Comparison of ENCODE assay signal across 15 mouse cellular contexts in the genomic region with DNA sequence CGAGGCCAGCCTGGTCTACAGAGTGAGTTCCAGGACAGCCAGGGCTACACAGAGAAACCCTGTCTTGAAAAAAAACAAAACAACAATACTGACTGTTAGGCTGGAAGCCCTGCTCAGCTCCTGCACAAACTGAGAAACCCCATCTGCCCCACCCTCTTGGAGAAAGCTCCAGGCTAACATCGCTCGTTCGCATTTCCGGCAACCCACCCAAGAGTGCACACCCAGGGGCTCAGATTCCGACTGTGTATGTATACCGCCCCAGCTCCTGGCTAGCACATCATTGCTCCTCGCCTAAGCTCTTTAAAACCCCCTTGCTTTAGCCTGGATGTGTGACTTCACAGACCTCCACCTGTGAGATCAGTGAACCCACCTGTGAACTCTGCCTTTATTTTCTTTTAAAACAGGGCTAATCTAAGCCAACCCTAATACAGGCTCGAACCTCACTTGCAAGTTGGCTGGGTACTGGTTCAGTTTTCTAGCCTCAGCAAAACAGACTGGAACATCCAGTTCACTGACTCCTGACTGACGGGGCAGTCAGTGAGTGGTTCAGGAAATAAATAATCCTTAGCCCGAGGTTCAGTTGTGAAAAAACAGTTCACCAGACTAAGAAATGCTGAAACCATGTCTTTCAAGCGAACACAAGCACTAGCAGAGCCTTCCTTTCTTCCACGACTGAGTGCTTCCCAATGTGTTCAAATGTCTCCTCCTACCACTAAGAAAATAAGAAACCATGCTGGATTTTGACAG. TPM values are rescaled to one million over a fixed set of nuclear protein-coding genes. Genes with fewer than 3 reads are reported as not detected.
A peak's percentile ranks its signal among the peaks of the same experiment; 100 is the strongest.
DNase-seq lines count a peak whose midpoint lies in the region; ATAC-seq and TF ChIP-seq lines count a peak whose summit lies in the region.
"Had no signal": no experiment of that assay in that cellular context is flagged by ENCODE, and none has a peak within 500 bp of the region (broad histone marks: within the 10 kb centered on the region; RNA-seq: fewer than 3 reads in every experiment).

No protein-coding gene starts in this region.

- H3K36me3 ChIP-seq in megakaryocyte, embryonic 14.5 days (replicated peaks; ENCODE audit: low read length): peaks cover 89% of the 10 kb centered on the region
- H3K36me3 ChIP-seq in kidney, embryonic 14.5 days (ENCODE audit: control insufficient read depth, insufficient read depth, low read length): no peaks in the 10 kb centered on the region; the same call in 1 of the 2 replicates
- peaks cover 63% of the 10 kb centered on the region for H3K36me3 ChIP-seq in liver, embryonic 15.5 days (replicated peaks)
- H3K36me3 ChIP-seq: hindbrain, embryonic 12.5 days had no signal

- no peak overlapping the region for H3K4me3 ChIP-seq in gastrocnemius, adult 2 months
- H3K4me3 ChIP-seq in megakaryocyte, embryonic 14.5 days (replicated peaks): peak overlapping the region; percentile 1
- no peak overlapping the region for H3K4me3 ChIP-seq in kidney, embryonic 14.5 days (ENCODE audit: low read length)
- no peak overlapping the region for H3K4me3 ChIP-seq in liver, embryonic 15.5 days (replicated peaks)
- H3K4me3 ChIP-seq: heart, embryonic 13.5 days; hindbrain, embryonic 12.5 days had no signal

- peaks cover 94% of the 10 kb centered on the region for H3K4me1 ChIP-seq in megakaryocyte, embryonic 14.5 days
- H3K4me1 ChIP-seq in kidney, embryonic 14.5 days (ENCODE audit: control insufficient read depth, insufficient read depth, low read length): no peaks in the 10 kb centered on the region
- peaks cover 67% of the 10 kb centered on the region for H3K4me1 ChIP-seq in liver, embryonic 15.5 days (replicated peaks)
- H3K4me1 ChIP-seq: hindbrain, embryonic 12.5 days had no signal

- no peak overlapping the region for H3K4me2 ChIP-seq in kidney, embryonic 14.5 days (replicated peaks; ENCODE audit: low read depth, low read length)
- no peak overlapping the region for H3K4me2 ChIP-seq in liver, embryonic 15.5 days
- H3K4me2 ChIP-seq: heart, embryonic 13.5 days; hindbrain, embryonic 12.5 days; lung, embryonic 14.5 days had no signal

- H3K9ac ChIP-seq in kidney, embryonic 14.5 days (ENCODE audit: low read depth, low read length): no peak overlapping the region
- H3K9ac ChIP-seq in liver, embryonic 15.5 days: no peak overlapping the region
- H3K9ac ChIP-seq: heart, embryonic 13.5 days; hindbrain, embryonic 12.5 days; lung, embryonic 14.5 days had no signal

- intact Hi-C loops in gastrocnemius, adult 2 months (cut with DNase I): no loop called here

- H3K27ac ChIP-seq in gastrocnemius, adult 2 months: peak overlapping the region; percentile 63
- no peak overlapping the region; the same call in 1 of the 2 replicates for H3K27ac ChIP-seq in kidney, embryonic 14.5 days (ENCODE audit: low read depth, low read length)
- peak overlapping the region; percentile 51 for H3K27ac ChIP-seq in liver, embryonic 15.5 days (replicated peaks)
- H3K27ac ChIP-seq: hindbrain, embryonic 12.5 days had no signal

- WGBS in kidney, embryonic 14.5 days: 56% methylated on average over 13 of the region's 13 CpGs
- 79% methylated on average over 13 of the region's 13 CpGs for WGBS in liver, embryonic 15.5 days (ENCODE audit: insufficient replicate concordance)

- no peak for ATAC-seq in megakaryocyte, adult 5-6 weeks (ENCODE audit: poor library complexity, severe bottlenecking)
- 0 out of 2 replicates have a peak, but pooled peaks have one; percentile 44 for ATAC-seq in kidney, embryonic 14.5 days (ENCODE audit: low FRiP score, low TSS enrichment)
- no peak for ATAC-seq in liver, embryonic 15.5 days (ENCODE audit: insufficient read depth)

- no peaks in the 10 kb centered on the region for H3K27me3 ChIP-seq in megakaryocyte, embryonic 14.5 days (replicated peaks)
- H3K27me3 ChIP-seq in kidney, embryonic 14.5 days (ENCODE audit: control insufficient read depth, insufficient read depth, low read length): no peaks in the 10 kb centered on the region
- no peaks in the 10 kb centered on the region for H3K27me3 ChIP-seq in liver, embryonic 15.5 days
- H3K27me3 ChIP-seq: heart, embryonic 13.5 days; hindbrain, embryonic 12.5 days had no signal

- DNase-seq in gastrocnemius, adult 2 months: no peak
- no peak for DNase-seq in gastrocnemius, postnatal 10 days
- no peak for DNase-seq in adrenal gland, adult 2 months
- no peak for DNase-seq in thymus, postnatal 36 days
- DNase-seq: cerebellum, adult 11-12 months; gastrocnemius, postnatal 36 days; retina, postnatal 1 day; thymus, postnatal 14 days had no signal

- TF ChIP-seq CTCF in gastrocnemius, adult 2 months (IDR thresholded peaks at IDR 0.05): no peak

- H3K9me3 ChIP-seq in megakaryocyte, embryonic 14.5 days: no peaks in the 10 kb centered on the region
- H3K9me3 ChIP-seq in kidney, embryonic 14.5 days (ENCODE audit: control insufficient read depth, low read length): no peaks in the 10 kb centered on the region
- H3K9me3 ChIP-seq in liver, embryonic 15.5 days (replicated peaks): no peaks in the 10 kb centered on the region
- H3K9me3 ChIP-seq: heart, embryonic 13.5 days; hindbrain, embryonic 12.5 days had no signal

RNA-seq across cellular contexts. Expression of a gene that starts 24.0 kb away (rescaled TPM):
- total RNA-seq in gastrocnemius, adult 2 months (2021): 10 to 100 TPM; 30.5 to 42.2 TPM
- 10 to 100 TPM; 52.0 to 58.6 TPM for total RNA-seq in gastrocnemius, postnatal 10 days (2021)
- polyA plus RNA-seq in megakaryocyte, embryonic 14.5 days (2012; ENCODE audit: insufficient read depth, low replicate concordance): 43.8 and 101 TPM in 2 replicates
- 75.4 and 79.4 TPM in 2 replicates for total RNA-seq in megakaryocyte, adult 5-6 weeks (2015)
- 46.4 and 57.4 TPM in 2 replicates for total RNA-seq in megakaryocyte, adult 5-6 weeks (2017)
- polyA plus RNA-seq in kidney, embryonic 14.5 days (2014; fragmentation: Nextera tagmentation; extraction: Ambion mirVana): 36.0 and 45.8 TPM in 2 replicates
- 33.6 and 34.8 TPM in 2 replicates for polyA plus RNA-seq in liver, embryonic 15.5 days (2015; fragmentation: Nextera tagmentation; extraction: Ambion mirVana)
- 10 to 100 TPM; 53.0 to 67.7 TPM for total RNA-seq in adrenal gland, adult 2 months (2021)
- 166 and 197 TPM in 2 replicates for polyA plus RNA-seq in adrenal gland, adult 2 months (2012; rRNA removed)
